Mouse (Mus musculus) midbrain, embryonic 15.5 days (tissue): ENCODE results near the gene Abcc5. TPM values are rescaled to one million over a fixed set of nuclear protein-coding genes. Genes with fewer than 3 reads are reported as not detected.

Experiments
- ATAC-seq: fragments of 200-750 bp; cut with Nextera tagmentation; replicated peaks from 2 replicates; pipeline ENCODE4 v1.8.0; 2017; ENCODE audit warnings: moderate TSS enrichment
- H3K27ac ChIP-seq: fragments of 300-500 bp; sonication (generic); 2 replicates; pipeline ENCODE4 v1.5.1; 2015; ENCODE audit warnings: mild to moderate bottlenecking, inconsistent platforms
- H3K27me3 ChIP-seq: fragments of 300-500 bp; sonication (generic); replicated peaks from 2 replicates; pipeline ENCODE4 v1.6.1; 2015; ENCODE audit warnings: inconsistent platforms
- H3K36me3 ChIP-seq: fragments of 300-500 bp; sonication (generic); replicated peaks from 2 replicates; pipeline ENCODE4 v1.6.1; 2015; ENCODE audit warnings: inconsistent platforms
- H3K4me1 ChIP-seq: fragments of 300-500 bp; sonication (generic); 2 replicates; pipeline ENCODE4 v1.6.1; 2015; ENCODE audit warnings: inconsistent platforms
- H3K4me2 ChIP-seq: fragments of 300-500 bp; sonication (generic); 2 replicates; pipeline ENCODE4 v1.6.1; 2015; ENCODE audit warnings: inconsistent platforms, mild to moderate bottlenecking, moderate library complexity
- H3K4me3 ChIP-seq: fragments of 300-500 bp; sonication (generic); 2 replicates; pipeline ENCODE4 v1.5.1; 2015; ENCODE audit warnings: mild to moderate bottlenecking, inconsistent platforms
- H3K9ac ChIP-seq: fragments of 300-500 bp; sonication (generic); 2 replicates; pipeline ENCODE4 v1.6.1; 2015; ENCODE audit warnings: mild to moderate bottlenecking, inconsistent platforms
- H3K9me3 ChIP-seq: fragments of 300-500 bp; sonication (generic); 2 replicates; pipeline ENCODE4 v1.6.1; 2016; ENCODE audit warnings: inconsistent platforms
- WGBS: fragments of 180-500 bp; shearing (Covaris S2); methylation state at CpG from one replicate; pipeline ENCODE4 v1.1.7; 2015; ENCODE audit warnings: mixed read lengths; 5-methylcytosine and 5-hydroxymethylcytosine counted together
- polyA plus RNA-seq: library from polyadenylated mRNA; unstranded; fragments of >200 nt; fragmentation: Nextera tagmentation; extraction: Ambion mirVana; gene quantifications from 2 replicates; pipeline ENCODE4 v1.2.1, GENCODE M21; 2015

The Abcc5 gene
- polyA plus RNA-seq, 1 experiment from 2014 or later = 182 TPM

GRCm38 (mm10) chr16:20416262-20416661, 9.9 kb downstream of the Abcc5 start:
- Histone ChIP-seq H3K27ac (no peak overlapping the region), H3K27me3 (no peaks in the 10 kb centered on the region), H3K9me3 (no peaks in the 10 kb centered on the region), H3K4me1 (no peaks in the 10 kb centered on the region), H3K9ac (no peak overlapping the region), H3K4me3 (no peak overlapping the region), H3K36me3 (peaks cover 10% of the 10 kb centered on the region; the same call in 1 of the 2 replicates), H3K4me2 (no peak overlapping the region)
- WGBS = 97% methylated on average over 2 of the region's 2 CpGs
- no peak for ATAC-seq

DNA sequence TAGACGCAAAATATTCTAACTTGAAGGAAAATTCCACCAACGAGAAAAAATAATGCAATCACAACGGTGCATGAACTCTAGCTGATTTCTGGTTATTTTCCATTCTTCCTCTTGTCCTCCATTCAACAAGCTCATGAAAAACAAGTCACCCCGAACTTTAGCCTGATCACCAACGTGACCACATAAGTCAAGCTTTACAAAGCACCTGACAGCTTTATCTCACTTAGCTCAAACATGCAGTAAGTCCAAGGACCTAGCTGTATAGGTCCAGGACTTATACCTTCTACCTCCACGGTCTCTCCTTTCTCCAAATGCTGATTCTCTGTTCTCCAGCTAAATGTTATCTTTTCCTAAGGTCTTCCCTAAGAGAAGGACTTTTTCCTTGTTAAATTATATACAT, 10.4 kb downstream of the Abcc5 start:
- no peak for ATAC-seq
- H3K4me3 ChIP-seq = no peak overlapping the region
- no peaks in the 10 kb centered on the region for H3K27me3 ChIP-seq
- H3K36me3 ChIP-seq = peaks cover 6% of the 10 kb centered on the region; the same call in 1 of the 2 replicates
- H3K9ac ChIP-seq = no peak overlapping the region
- no peak overlapping the region for H3K27ac ChIP-seq
- no peaks in the 10 kb centered on the region for H3K9me3 ChIP-seq
- no peaks in the 10 kb centered on the region for H3K4me1 ChIP-seq
- H3K4me2 ChIP-seq = no peak overlapping the region
- 90% methylated on average over 6 of the region's 6 CpGs for WGBS

DNA sequence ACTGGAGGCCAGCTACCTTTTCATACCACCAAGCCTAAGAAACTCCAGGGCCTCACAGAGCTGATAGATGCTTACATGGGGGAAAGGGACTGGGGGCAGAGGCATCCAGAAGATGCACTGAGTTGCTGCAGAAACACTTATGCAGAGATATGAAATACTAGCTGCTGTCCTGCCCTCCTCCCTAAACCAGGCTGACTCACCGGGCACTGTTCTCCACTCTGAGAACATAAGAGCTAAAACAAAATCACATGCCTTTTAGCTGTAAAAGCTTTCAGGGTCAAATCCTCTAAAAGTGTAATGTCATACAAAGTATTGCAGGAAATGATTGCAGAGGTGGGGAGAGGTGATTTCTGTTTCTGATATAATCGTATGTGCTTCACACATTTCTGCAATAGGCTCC, 11.0 kb downstream of the Abcc5 start:
- no peaks in the 10 kb centered on the region for H3K4me1 ChIP-seq
- peaks cover 6% of the 10 kb centered on the region; the same call in 1 of the 2 replicates for H3K36me3 ChIP-seq
- H3K27ac ChIP-seq = no peak overlapping the region
- H3K4me3 ChIP-seq = no peak overlapping the region
- no peaks in the 10 kb centered on the region for H3K9me3 ChIP-seq
- H3K4me2 ChIP-seq = no peak overlapping the region
- H3K27me3 ChIP-seq = no peaks in the 10 kb centered on the region
- ATAC-seq = no peak
- no peak overlapping the region for H3K9ac ChIP-seq
- WGBS = 96% methylated on average over 2 of the region's 2 CpGs

- Histone ChIP-seq H3K4me2 (no peak overlapping the region), H3K27ac (no peak overlapping the region), H3K4me3 (no peak overlapping the region), H3K4me1 (no peaks in the 10 kb centered on the region), H3K9ac (no peak overlapping the region), H3K27me3 (no peaks in the 10 kb centered on the region), H3K9me3 (no peaks in the 10 kb centered on the region), H3K36me3 (peaks cover 6% of the 10 kb centered on the region; the same call in 1 of the 2 replicates)
- ATAC-seq = no peak
- WGBS = 83% methylated on average over 2 of the region's 2 CpGs
Measured at GRCm38 (mm10) chr16:20413870-20414331, 12.3 kb downstream of the Abcc5 start.

DNA sequence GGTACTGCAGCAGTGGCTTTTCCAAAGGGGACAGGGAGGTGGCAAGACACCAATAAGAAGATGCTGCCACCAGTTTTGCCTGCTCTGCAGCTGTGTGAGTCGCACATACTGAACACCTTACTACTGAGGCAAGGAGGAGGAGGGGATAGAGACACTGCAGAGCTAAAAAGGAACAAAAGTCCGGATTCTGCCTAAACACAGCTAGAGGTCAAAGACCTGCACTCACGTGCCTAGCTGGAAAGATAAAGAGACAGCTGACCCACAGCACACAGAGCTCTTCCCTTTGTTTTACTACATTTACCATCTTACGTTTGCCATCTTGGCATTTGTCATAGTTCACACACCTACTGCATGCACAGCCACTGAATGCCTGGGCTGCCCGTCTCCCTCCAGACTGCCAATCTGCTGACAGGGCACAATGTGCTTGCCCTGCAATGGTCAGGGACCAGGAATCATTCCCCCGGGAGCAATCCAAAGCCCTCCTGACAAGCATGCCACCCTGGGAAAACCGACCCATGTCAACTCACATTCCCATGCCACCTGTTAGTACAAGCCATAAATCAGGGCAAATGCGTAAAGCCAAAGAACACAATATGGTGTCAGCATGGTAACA, 14.1 kb downstream of the Abcc5 start:
- no peak for ATAC-seq
- H3K4me3 ChIP-seq = no peak overlapping the region
- H3K4me2 ChIP-seq = no peak overlapping the region
- no peaks in the 10 kb centered on the region for H3K4me1 ChIP-seq
- H3K36me3 ChIP-seq = 0 out of 2 replicates have a peak, but pooled peaks cover 6% of the 10 kb centered on the region
- no peak overlapping the region for H3K9ac ChIP-seq
- no peak overlapping the region for H3K27ac ChIP-seq
- 81% methylated on average over 8 of the region's 8 CpGs for WGBS
- no peaks in the 10 kb centered on the region for H3K27me3 ChIP-seq
- H3K9me3 ChIP-seq = no peaks in the 10 kb centered on the region

DNA sequence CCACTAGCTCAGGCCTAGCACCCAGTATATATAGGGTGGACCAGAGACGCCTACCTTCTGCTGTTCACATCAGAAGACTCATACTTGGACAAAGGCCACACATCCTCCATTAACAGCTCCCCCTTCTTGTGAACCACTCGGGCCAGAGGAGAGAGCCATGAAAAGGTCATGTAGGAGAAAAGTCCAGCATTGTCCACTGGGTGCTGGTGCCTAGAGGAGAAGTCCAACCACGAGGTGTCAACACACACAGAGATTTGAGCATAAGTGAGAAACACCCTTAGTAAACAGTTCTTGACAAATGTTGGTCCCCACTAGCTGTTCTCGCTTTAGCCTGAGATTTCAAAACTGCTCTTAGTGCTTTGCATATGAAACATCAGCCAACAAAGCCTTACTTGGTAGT, 20.9 kb downstream of the Abcc5 start:
- Histone ChIP-seq H3K9me3 (no peaks in the 10 kb centered on the region), H3K27ac (no peak overlapping the region), H3K4me3 (no peak overlapping the region), H3K36me3 (peaks cover 30% of the 10 kb centered on the region), H3K9ac (no peak overlapping the region), H3K4me1 (no peaks in the 10 kb centered on the region), H3K4me2 (no peak overlapping the region), H3K27me3 (no peaks in the 10 kb centered on the region)
- ATAC-seq = no peak
- 91% methylated on average over 4 of the region's 4 CpGs for WGBS

DNA sequence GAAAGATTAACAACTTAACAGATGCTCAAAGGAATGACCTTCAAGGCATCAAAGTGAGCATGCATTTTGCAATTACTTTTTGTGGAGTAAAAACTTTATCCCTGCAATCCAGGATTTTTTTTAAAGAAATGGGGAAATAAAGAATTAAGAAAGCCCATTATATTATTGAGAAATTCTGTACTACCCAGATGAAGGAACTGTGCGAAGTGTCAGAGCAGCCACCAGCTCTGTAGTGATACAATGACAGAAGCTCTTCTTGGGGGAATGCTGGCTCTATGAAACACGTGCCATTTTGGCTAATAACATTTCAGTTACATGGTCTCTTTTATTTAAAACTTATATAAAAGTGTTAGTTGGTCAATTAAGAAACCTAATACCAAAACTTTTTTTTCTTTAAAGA, 22.9 kb downstream of the Abcc5 start:
- H3K4me1 ChIP-seq = no peaks in the 10 kb centered on the region
- WGBS = 93% methylated on average over 2 of the region's 2 CpGs
- H3K4me3 ChIP-seq = no peak overlapping the region
- H3K27ac ChIP-seq = no peak overlapping the region
- H3K9me3 ChIP-seq = no peaks in the 10 kb centered on the region
- H3K9ac ChIP-seq = no peak overlapping the region
- no peaks in the 10 kb centered on the region for H3K27me3 ChIP-seq
- no peak overlapping the region for H3K4me2 ChIP-seq
- no peak for ATAC-seq
- H3K36me3 ChIP-seq = peaks cover 49% of the 10 kb centered on the region

GRCm38 (mm10) chr16:20401592-20401991, 24.6 kb downstream of the Abcc5 start:
- ATAC-seq = no peak
- 85% methylated on average over 3 of the region's 3 CpGs for WGBS
- Histone ChIP-seq H3K27me3 (no peaks in the 10 kb centered on the region), H3K4me1 (no peaks in the 10 kb centered on the region), H3K36me3 (peaks cover 57% of the 10 kb centered on the region), H3K4me2 (no peak overlapping the region), H3K27ac (no peak overlapping the region), H3K9ac (no peak overlapping the region), H3K4me3 (no peak overlapping the region), H3K9me3 (no peaks in the 10 kb centered on the region)

DNA sequence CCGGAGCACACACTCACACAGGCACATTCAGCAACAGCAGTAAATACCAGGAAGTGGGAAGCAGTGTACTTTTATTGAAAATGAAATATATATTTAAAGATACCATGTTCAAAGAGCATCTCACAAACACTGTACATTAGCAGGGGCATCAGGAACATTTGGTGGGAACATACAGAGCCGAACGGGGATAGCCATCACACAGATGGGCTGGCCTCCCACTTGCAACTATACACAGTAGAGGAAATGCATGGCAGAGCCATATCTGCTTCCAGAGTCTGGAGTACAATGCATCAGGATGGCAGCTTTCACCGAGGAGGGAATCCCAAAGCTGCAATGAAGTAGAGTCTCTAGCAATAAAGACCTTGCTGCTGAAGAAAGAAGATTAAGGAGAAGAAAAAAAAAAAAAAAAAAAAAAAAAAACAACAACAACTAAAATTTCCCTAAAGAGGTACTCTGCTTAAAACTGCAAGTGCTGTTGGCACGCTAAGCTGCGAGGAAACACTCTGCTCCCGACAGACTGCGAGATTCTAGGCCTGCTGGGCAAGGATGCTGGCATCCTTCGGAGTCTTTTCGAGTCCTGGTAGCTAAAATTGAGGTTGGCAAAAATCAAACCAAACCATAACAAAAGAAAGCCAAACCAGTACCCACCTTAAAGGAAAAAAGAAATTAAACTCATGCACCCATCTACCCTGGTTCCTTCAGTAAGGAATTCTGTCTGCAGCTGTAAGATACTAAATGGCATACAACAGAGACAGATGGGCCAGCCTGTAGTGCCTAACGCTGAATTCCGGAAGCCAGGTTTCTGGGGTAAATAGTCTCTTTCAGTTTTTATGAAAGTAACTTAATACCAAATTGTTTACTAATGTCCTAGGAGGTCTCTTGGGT, 25.2 kb downstream of the Abcc5 start:
- WGBS = 94% methylated on average over 12 of the region's 12 CpGs
- H3K4me2 ChIP-seq = no peak overlapping the region
- no peak overlapping the region for H3K27ac ChIP-seq
- no peaks in the 10 kb centered on the region for H3K27me3 ChIP-seq
- no peaks in the 10 kb centered on the region for H3K9me3 ChIP-seq
- H3K4me3 ChIP-seq = no peak overlapping the region
- ATAC-seq = no peak
- no peak overlapping the region for H3K9ac ChIP-seq
- no peaks in the 10 kb centered on the region for H3K4me1 ChIP-seq
- H3K36me3 ChIP-seq = peaks cover 57% of the 10 kb centered on the region

GRCm38 (mm10) chr16:20396851-20397250, 29.3 kb downstream of the Abcc5 start:
- no peak overlapping the region for H3K9ac ChIP-seq
- 93% methylated on average over 10 of the region's 10 CpGs for WGBS
- no peak overlapping the region for H3K4me3 ChIP-seq
- H3K4me1 ChIP-seq = no peaks in the 10 kb centered on the region
- H3K4me2 ChIP-seq = no peak overlapping the region
- H3K9me3 ChIP-seq = no peaks in the 10 kb centered on the region
- no peak for ATAC-seq
- peaks cover 57% of the 10 kb centered on the region for H3K36me3 ChIP-seq
- no peaks in the 10 kb centered on the region for H3K27me3 ChIP-seq
- no peak overlapping the region for H3K27ac ChIP-seq

GRCm38 (mm10) chr16:20395216-20395907, 30.8 kb downstream of the Abcc5 start:
- H3K9me3 ChIP-seq = no peaks in the 10 kb centered on the region
- H3K36me3 ChIP-seq = peaks cover 55% of the 10 kb centered on the region
- 89% methylated on average over 11 of the region's 11 CpGs for WGBS
- no peaks in the 10 kb centered on the region for H3K27me3 ChIP-seq
- H3K4me2 ChIP-seq = no peak overlapping the region
- H3K4me1 ChIP-seq = no peaks in the 10 kb centered on the region
- no peak for ATAC-seq
- no peak overlapping the region for H3K27ac ChIP-seq
- no peak overlapping the region for H3K4me3 ChIP-seq
- H3K9ac ChIP-seq = no peak overlapping the region

DNA sequence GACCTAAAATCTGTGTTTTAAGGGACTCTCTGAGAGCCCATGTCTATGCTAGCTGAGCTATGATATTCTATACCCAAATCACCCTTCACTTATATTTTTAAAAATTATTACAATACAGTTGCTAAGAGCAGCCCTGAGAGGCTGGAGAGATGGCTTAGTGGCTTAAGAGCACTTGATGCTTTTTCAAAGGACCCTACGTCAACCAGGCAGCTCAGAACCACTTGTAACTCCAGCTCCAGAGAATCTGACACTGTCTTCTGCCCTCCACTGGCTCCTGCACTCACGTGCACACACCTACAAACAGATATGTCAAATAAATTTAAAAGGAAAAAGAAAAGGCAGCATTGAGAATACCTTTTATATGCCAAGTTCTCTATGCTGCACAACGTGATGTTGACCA, 34.4 kb downstream of the Abcc5 start:
- 91% methylated on average over 3 of the region's 3 CpGs for WGBS
- no peaks in the 10 kb centered on the region for H3K27me3 ChIP-seq
- no peak overlapping the region for H3K4me2 ChIP-seq
- H3K9ac ChIP-seq = no peak overlapping the region
- peaks cover 47% of the 10 kb centered on the region for H3K36me3 ChIP-seq
- H3K4me3 ChIP-seq = no peak overlapping the region
- H3K27ac ChIP-seq = no peak overlapping the region
- no peaks in the 10 kb centered on the region for H3K4me1 ChIP-seq
- ATAC-seq = no peak
- no peaks in the 10 kb centered on the region for H3K9me3 ChIP-seq
